Mouse (Mus musculus): ENCODE results near the gene Avpr1b. TPM values are rescaled to one million over a fixed set of nuclear protein-coding genes. Genes with fewer than 3 reads are reported as not detected.

Gene Avpr1b
- polyA plus RNA-seq, 1 experiment, result 0.04 TPM

- TF ChIP-seq POLR2A (IDR thresholded peaks at IDR 0.05; ENCODE audit: low read depth, low read length) (no peak), CTCF (IDR thresholded peaks at IDR 0.05; ENCODE audit: extremely low read depth, insufficient read length, insufficient replicate concordance, low read depth, low read length) (peak; percentile 20; the same call in 1 of the 2 replicates)
- no peaks in the 10 kb centered on the region for H3K36me3 ChIP-seq (ENCODE audit: control insufficient read depth, insufficient read depth, low read length)
- peaks cover 6% of the 10 kb centered on the region; the same call in 1 of the 2 replicates for H3K27me3 ChIP-seq (ENCODE audit: control insufficient read depth, insufficient read depth, low read length)
- WGBS, result 35% methylated on average over 11 of the region's 11 CpGs
- no peaks in the 10 kb centered on the region for H3K4me1 ChIP-seq (ENCODE audit: control insufficient read depth, insufficient read depth, insufficient read length, low read length)
- no peak overlapping the region for H3K27ac ChIP-seq (ENCODE audit: insufficient read depth, low read depth, low read length)
- H3K4me3 ChIP-seq (ENCODE audit: low read depth, low read length), result no peak overlapping the region
These were observed 1.3 kb downstream of the Avpr1b start for GRCm38 (mm10) chr1:131600314-131600713.

- Histone ChIP-seq H3K36me3 (ENCODE audit: control insufficient read depth, insufficient read depth, low read length) (no peaks in the 10 kb centered on the region), H3K27ac (ENCODE audit: insufficient read depth, low read depth, low read length) (no peak overlapping the region), H3K4me1 (ENCODE audit: control insufficient read depth, insufficient read depth, insufficient read length, low read length) (no peaks in the 10 kb centered on the region), H3K4me3 (ENCODE audit: low read depth, low read length) (no peak overlapping the region), H3K27me3 (ENCODE audit: control insufficient read depth, insufficient read depth, low read length) (no peaks in the 10 kb centered on the region)
- WGBS, result 83% methylated on average over 2 of the region's 2 CpGs
- TF ChIP-seq CTCF (IDR thresholded peaks at IDR 0.05; ENCODE audit: extremely low read depth, insufficient read length, insufficient replicate concordance, low read depth, low read length), result no peak
- TF ChIP-seq POLR2A (IDR thresholded peaks at IDR 0.05; ENCODE audit: low read depth, low read length), result no peak
These were observed 7.7 kb downstream of the Avpr1b start for GRCm38 (mm10) chr1:131606719-131607118.

- no peak overlapping the region for H3K27ac ChIP-seq (ENCODE audit: insufficient read depth, low read depth, low read length)
- TF ChIP-seq CTCF (IDR thresholded peaks at IDR 0.05; ENCODE audit: extremely low read depth, insufficient read length, insufficient replicate concordance, low read depth, low read length) (no peak), POLR2A (IDR thresholded peaks at IDR 0.05; ENCODE audit: low read depth, low read length) (no peak)
These were observed 13.6 kb downstream of the Avpr1b start for GRCm38 (mm10) chr1:131612556-131613155.

GRCm38 (mm10) chr1:131613361-131614133, 14.5 kb downstream of the Avpr1b start:
- Histone ChIP-seq H3K4me3 (ENCODE audit: low read depth, low read length) (no peak overlapping the region), H3K27me3 (ENCODE audit: control insufficient read depth, insufficient read depth, low read length) (no peaks in the 10 kb centered on the region), H3K4me1 (ENCODE audit: control insufficient read depth, insufficient read depth, insufficient read length, low read length) (no peaks in the 10 kb centered on the region; the same call in 1 of the 2 replicates), H3K36me3 (ENCODE audit: control insufficient read depth, insufficient read depth, low read length) (no peaks in the 10 kb centered on the region), H3K27ac (ENCODE audit: insufficient read depth, low read depth, low read length) (no peak overlapping the region)
- WGBS, result 65% methylated on average over 16 of the region's 16 CpGs
- TF ChIP-seq CTCF (IDR thresholded peaks at IDR 0.05; ENCODE audit: extremely low read depth, insufficient read length, insufficient replicate concordance, low read depth, low read length), result peak; percentile 74; the same call in 1 of the 2 replicates
- no peak for TF ChIP-seq POLR2A (IDR thresholded peaks at IDR 0.05; ENCODE audit: low read depth, low read length)

More at GRCm38 (mm10) chr1:131612556-131613155, 13.6 kb downstream of the Avpr1b start:
- Histone ChIP-seq H3K36me3 (ENCODE audit: control insufficient read depth, insufficient read depth, low read length) (no peaks in the 10 kb centered on the region), H3K4me3 (ENCODE audit: low read depth, low read length) (no peak overlapping the region), H3K27me3 (ENCODE audit: control insufficient read depth, insufficient read depth, low read length) (no peaks in the 10 kb centered on the region), H3K4me1 (ENCODE audit: control insufficient read depth, insufficient read depth, insufficient read length, low read length) (no peaks in the 10 kb centered on the region; the same call in 1 of the 2 replicates)
- WGBS, result 18% methylated on average over 4 of the region's 4 CpGs

GRCm38 (mm10) chr1:131614641-131615040, 15.6 kb downstream of the Avpr1b start:
- no peaks in the 10 kb centered on the region for H3K27me3 ChIP-seq (ENCODE audit: control insufficient read depth, insufficient read depth, low read length)
- TF ChIP-seq CTCF (IDR thresholded peaks at IDR 0.05; ENCODE audit: extremely low read depth, insufficient read length, insufficient replicate concordance, low read depth, low read length) (no peak), POLR2A (IDR thresholded peaks at IDR 0.05; ENCODE audit: low read depth, low read length) (no peak)
- 67% methylated on average over 6 of the region's 6 CpGs for WGBS
- no peak overlapping the region for H3K4me3 ChIP-seq (ENCODE audit: low read depth, low read length)
- H3K36me3 ChIP-seq (ENCODE audit: control insufficient read depth, insufficient read depth, low read length), result no peaks in the 10 kb centered on the region
- no peaks in the 10 kb centered on the region; the same call in 1 of the 2 replicates for H3K4me1 ChIP-seq (ENCODE audit: control insufficient read depth, insufficient read depth, insufficient read length, low read length)
- no peak overlapping the region for H3K27ac ChIP-seq (ENCODE audit: insufficient read depth, low read depth, low read length)

- WGBS, result 73% methylated on average over 1 of the region's 1 CpGs
- H3K4me1 ChIP-seq (ENCODE audit: control insufficient read depth, insufficient read depth, insufficient read length, low read length), result no peaks in the 10 kb centered on the region; the same call in 1 of the 2 replicates
- H3K36me3 ChIP-seq (ENCODE audit: control insufficient read depth, insufficient read depth, low read length), result no peaks in the 10 kb centered on the region
- H3K4me3 ChIP-seq (ENCODE audit: low read depth, low read length), result no peak overlapping the region
- no peak overlapping the region for H3K27ac ChIP-seq (ENCODE audit: insufficient read depth, low read depth, low read length)
- TF ChIP-seq CTCF (IDR thresholded peaks at IDR 0.05; ENCODE audit: extremely low read depth, insufficient read length, insufficient replicate concordance, low read depth, low read length) (no peak), POLR2A (IDR thresholded peaks at IDR 0.05; ENCODE audit: low read depth, low read length) (no peak)
- H3K27me3 ChIP-seq (ENCODE audit: control insufficient read depth, insufficient read depth, low read length), result no peaks in the 10 kb centered on the region; the same call in 1 of the 2 replicates
These were observed 17.1 kb downstream of the Avpr1b start for GRCm38 (mm10) chr1:131616131-131616530.

All from small intestine, adult 2 months (tissue).